Mouse (Mus musculus) embryonic stem cell, embryonic (primary cell): ENCODE data around the gene Btbd35f27.
"Not testable (repeated sequence)": the region's sequence is repeated elsewhere in the genome, so short reads cannot be mapped to it uniquely, and the experiment has no call there.

Source experiments
- CTCF ChIA-PET, 4 experiments: fragments of 300-600 bp in 2 of 4; fragments of 350-600 bp in 2 of 4; sonication (Branson Sonifier 250); formaldehyde crosslinking; loops; one replicate each; lab custom pipeline; 2022; ENCODE audit warnings: inconsistent platforms in 2 of 4; lab: Charles Lee
- POLR2A ChIA-PET, 4 experiments: fragments of 300-600 bp in 2 of 4; fragments of 350-600 bp in 2 of 4; sonication (Branson Sonifier 250); formaldehyde crosslinking; loops; one replicate each; lab custom pipeline; 2022; ENCODE audit warnings: antibody characterized with exemption in 4 of 4, inconsistent platforms in 1 of 4; lab: Charles Lee

Btbd35f27 gene

DNA sequence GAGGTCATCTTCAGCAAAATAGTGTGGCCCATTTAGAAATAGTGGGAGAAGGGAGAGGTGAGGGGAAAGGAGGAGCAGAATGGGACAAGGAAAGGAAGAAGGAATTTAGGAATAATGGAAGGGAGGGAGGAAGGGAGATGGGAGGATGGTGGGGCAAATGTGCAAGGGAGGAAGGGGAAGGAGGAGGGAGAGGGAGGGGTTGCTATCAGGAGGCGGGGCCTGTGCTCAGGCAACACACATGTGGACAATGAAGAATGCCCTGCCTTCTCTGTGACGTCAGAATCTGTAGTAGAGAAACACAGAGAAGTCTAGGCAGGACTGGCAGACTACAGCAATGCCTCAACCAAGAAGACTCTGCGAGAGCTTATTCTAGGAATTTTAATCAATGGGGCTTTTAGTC is at the start of gene Btbd35f27:
TSS of gene Btbd35f27 (plus strand) at position 301 of the 400 bp plus-strand sequence.
- POLR2A ChIA-PET: not testable (repeated sequence)

More for the DNA sequence above, at the start of gene Btbd35f27:
- CTCF ChIA-PET: not testable (repeated sequence)
